In the genomic region with DNA sequence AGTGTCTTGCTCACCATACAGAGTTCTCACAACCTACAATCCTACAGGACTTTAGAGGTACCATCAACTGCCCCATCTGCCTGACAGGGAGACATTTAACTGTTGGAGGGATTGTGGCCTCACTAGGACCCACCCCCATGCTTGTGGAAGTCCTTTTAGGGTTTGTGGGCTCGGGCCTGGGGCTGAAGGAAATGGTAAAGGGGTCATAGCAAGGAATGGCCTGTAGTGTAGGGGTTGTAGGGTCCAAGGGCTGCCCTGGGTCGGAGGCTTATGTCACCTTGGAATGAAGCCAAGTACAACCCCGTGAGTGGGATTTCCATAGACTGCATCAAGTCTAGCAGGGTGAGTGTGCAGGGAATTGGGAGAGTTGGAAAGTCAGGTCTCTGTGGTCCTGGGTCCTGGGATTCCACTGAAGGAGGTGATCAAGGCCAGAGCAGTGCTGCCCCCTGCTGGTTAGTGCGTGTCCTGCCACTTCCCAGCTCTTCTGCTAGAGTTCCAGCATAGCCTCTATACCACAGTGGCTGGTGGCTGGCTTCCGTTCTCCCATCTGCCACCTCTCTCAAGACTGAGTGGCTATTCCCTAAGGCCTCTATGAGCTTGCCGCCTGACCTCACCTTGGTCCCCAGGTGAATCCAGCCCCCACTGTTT, we compare ENCODE assay signal across 9 mouse cellular contexts. TPM values are rescaled to one million over a fixed set of nuclear protein-coding genes. Genes with fewer than 3 reads are reported as not detected.
DNase-seq lines count a peak whose midpoint lies in the region; ATAC-seq and TF ChIP-seq lines count a peak whose summit lies in the region.
"Had no signal": no experiment of that assay in that cellular context is flagged by ENCODE, and none has a peak within 500 bp of the region (broad histone marks: within the 10 kb centered on the region; RNA-seq: fewer than 3 reads in every experiment).

No protein-coding gene starts in this region.

- peak; percentile 95 for TF ChIP-seq CTCF in intestine, postnatal 0 days (IDR thresholded peaks at IDR 0.05; ENCODE audit: low read depth)
- peak; percentile 93 for TF ChIP-seq CTCF in liver, embryonic 14.5 days (IDR thresholded peaks at IDR 0.05; ENCODE audit: low read depth)

- no peak overlapping the region for H3K9ac ChIP-seq in midbrain, embryonic 14.5 days (replicated peaks; ENCODE audit: low read length)
- H3K9ac ChIP-seq in midbrain, embryonic 16.5 days (ENCODE audit: low read depth, low read length): no peak overlapping the region
- H3K9ac ChIP-seq in intestine, postnatal 0 days (ENCODE audit: low read depth, low read length): no peak overlapping the region
- no peak overlapping the region for H3K9ac ChIP-seq in liver, embryonic 14.5 days (replicated peaks)
- H3K9ac ChIP-seq in hindbrain, embryonic 16.5 days (ENCODE audit: low read depth, low read length): no peak overlapping the region
- H3K9ac ChIP-seq: heart, embryonic 15.5 days had no signal

- H3K9me3 ChIP-seq in midbrain, embryonic 14.5 days (ENCODE audit: control insufficient read depth, low read length): no peaks in the 10 kb centered on the region
- no peaks in the 10 kb centered on the region for H3K9me3 ChIP-seq in midbrain, embryonic 16.5 days (replicated peaks; ENCODE audit: control insufficient read depth, low read length, poor library complexity, severe bottlenecking)
- no peaks in the 10 kb centered on the region for H3K9me3 ChIP-seq in intestine, postnatal 0 days (ENCODE audit: control insufficient read depth)
- no peaks in the 10 kb centered on the region for H3K9me3 ChIP-seq in liver, embryonic 14.5 days (ENCODE audit: control insufficient read depth, low read length)
- no peaks in the 10 kb centered on the region for H3K9me3 ChIP-seq in hindbrain, embryonic 16.5 days (ENCODE audit: control insufficient read depth, low read length)
- H3K9me3 ChIP-seq: heart, embryonic 15.5 days had no signal

- no peak overlapping the region for H3K4me3 ChIP-seq in midbrain, embryonic 14.5 days (replicated peaks; ENCODE audit: low read depth, low read length)
- H3K4me3 ChIP-seq in midbrain, embryonic 16.5 days (ENCODE audit: low read depth, low read length): no peak overlapping the region
- no peak overlapping the region for H3K4me3 ChIP-seq in intestine, postnatal 0 days (ENCODE audit: low read depth, low read length)
- H3K4me3 ChIP-seq in liver, embryonic 14.5 days (ENCODE audit: insufficient read depth in 1 of 2, low read depth in 2 of 2, low read length in 2 of 2): no peak overlapping the region
- H3K4me3 ChIP-seq in hindbrain, embryonic 16.5 days (ENCODE audit: low read length): no peak overlapping the region
- H3K4me3 ChIP-seq: heart, embryonic 15.5 days had no signal

- TF ChIP-seq EP300 in liver, embryonic 14.5 days (IDR thresholded peaks at IDR 0.05; ENCODE audit: low read depth): no peak

- no peak overlapping the region for H3K27ac ChIP-seq in midbrain, embryonic 14.5 days (replicated peaks; ENCODE audit: low read depth, low read length)
- H3K27ac ChIP-seq in midbrain, embryonic 16.5 days (ENCODE audit: low read length): no peak overlapping the region
- H3K27ac ChIP-seq in intestine, postnatal 0 days (ENCODE audit: low read depth, low read length): no peak overlapping the region
- H3K27ac ChIP-seq in liver, embryonic 14.5 days: no peak overlapping the region
- H3K27ac ChIP-seq in hindbrain, embryonic 16.5 days (ENCODE audit: low read depth, low read length): no peak overlapping the region
- H3K27ac ChIP-seq: heart, embryonic 15.5 days had no signal

- H3K27me3 ChIP-seq in midbrain, embryonic 14.5 days (ENCODE audit: control insufficient read depth, insufficient read depth, low read length): no peaks in the 10 kb centered on the region
- no peaks in the 10 kb centered on the region for H3K27me3 ChIP-seq in midbrain, embryonic 16.5 days (ENCODE audit: control insufficient read depth, insufficient read depth, low read depth, low read length)
- H3K27me3 ChIP-seq in intestine, postnatal 0 days (replicated peaks; ENCODE audit: control insufficient read depth, insufficient read depth, low read length): no peaks in the 10 kb centered on the region
- H3K27me3 ChIP-seq in liver, embryonic 14.5 days (ENCODE audit: control insufficient read depth, insufficient read depth, low read length): no peaks in the 10 kb centered on the region
- no peaks in the 10 kb centered on the region for H3K27me3 ChIP-seq in hindbrain, embryonic 16.5 days (replicated peaks; ENCODE audit: control insufficient read depth, insufficient read depth, low read length)
- H3K27me3 ChIP-seq: heart, embryonic 15.5 days had no signal

- H3K4me1 ChIP-seq in midbrain, embryonic 14.5 days (ENCODE audit: control insufficient read depth, insufficient read depth, low read length): no peaks in the 10 kb centered on the region
- no peaks in the 10 kb centered on the region for H3K4me1 ChIP-seq in midbrain, embryonic 16.5 days (ENCODE audit: control insufficient read depth, insufficient read depth, low read length)
- 0 out of 2 replicates have a peak, but pooled peaks cover 5% of the 10 kb centered on the region for H3K4me1 ChIP-seq in intestine, postnatal 0 days (replicated peaks; ENCODE audit: control insufficient read depth, insufficient read depth, low read length)
- no peaks in the 10 kb centered on the region for H3K4me1 ChIP-seq in liver, embryonic 14.5 days (replicated peaks; ENCODE audit: control insufficient read depth in 2 of 2, insufficient read depth in 2 of 2, low read length in 1 of 2)
- H3K4me1 ChIP-seq in hindbrain, embryonic 16.5 days (ENCODE audit: control insufficient read depth, insufficient read depth, low read depth, low read length): no peaks in the 10 kb centered on the region; the same call in 1 of the 2 replicates

- ATAC-seq in midbrain, embryonic 14.5 days (ENCODE audit: low FRiP score, low TSS enrichment): no peak
- ATAC-seq in midbrain, embryonic 16.5 days: no peak
- ATAC-seq in intestine, postnatal 0 days: no peak
- ATAC-seq in liver, embryonic 14.5 days (ENCODE audit: insufficient read depth): 0 out of 2 replicates have a peak, but pooled peaks have one; percentile 33
- ATAC-seq in hindbrain, embryonic 16.5 days: no peak

- 53% methylated on average over 6 of the region's 6 CpGs for WGBS in midbrain, embryonic 14.5 days
- 56% methylated on average over 6 of the region's 6 CpGs for WGBS in midbrain, embryonic 16.5 days
- WGBS in intestine, postnatal 0 days: 44% methylated on average over 6 of the region's 6 CpGs
- WGBS in liver, embryonic 14.5 days (ENCODE audit: insufficient replicate concordance): 40% methylated on average over 6 of the region's 6 CpGs
- WGBS in hindbrain, embryonic 16.5 days: 57% methylated on average over 5 of the region's 6 CpGs

- peak; percentile 58 for DNase-seq in midbrain, embryonic 14.5 days
- peak; percentile 51 to 69 for DNase-seq in adrenal gland, adult 18-20 months (ENCODE audit: low spot score in 2 of 2)
- peak; percentile 89 for DNase-seq in embryo, embryonic 10.5 days (ENCODE audit: low spot score)
- no peak for DNase-seq in liver, embryonic 14.5 days (ENCODE audit: low read depth in 3 of 3, low spot score in 3 of 3)
- DNase-seq in spleen, adult 12 weeks (ENCODE audit: low spot score): peak; percentile 37

- no peaks in the 10 kb centered on the region for H3K36me3 ChIP-seq in midbrain, embryonic 14.5 days (ENCODE audit: control insufficient read depth, insufficient read depth, low read length)
- H3K36me3 ChIP-seq in midbrain, embryonic 16.5 days (ENCODE audit: control insufficient read depth, insufficient read depth, low read length): peaks cover 15% of the 10 kb centered on the region
- peaks cover 67% of the 10 kb centered on the region for H3K36me3 ChIP-seq in intestine, postnatal 0 days (ENCODE audit: control insufficient read depth, insufficient read depth)
- H3K36me3 ChIP-seq in liver, embryonic 14.5 days (replicated peaks; ENCODE audit: control insufficient read depth, insufficient read depth, low read depth): no peaks in the 10 kb centered on the region
- peaks cover 4% of the 10 kb centered on the region; the same call in 1 of the 2 replicates for H3K36me3 ChIP-seq in hindbrain, embryonic 16.5 days (ENCODE audit: control insufficient read depth, insufficient read depth, low read length)

- no peak overlapping the region for H3K4me2 ChIP-seq in midbrain, embryonic 14.5 days (ENCODE audit: low read length)
- H3K4me2 ChIP-seq in midbrain, embryonic 16.5 days (ENCODE audit: low read length): no peak overlapping the region
- H3K4me2 ChIP-seq in intestine, postnatal 0 days (replicated peaks; ENCODE audit: low read depth): no peak overlapping the region
- no peak overlapping the region for H3K4me2 ChIP-seq in liver, embryonic 14.5 days (ENCODE audit: low read depth)
- H3K4me2 ChIP-seq in hindbrain, embryonic 16.5 days (ENCODE audit: low read length): no peak overlapping the region
- H3K4me2 ChIP-seq: heart, embryonic 15.5 days had no signal

RNA-seq across cellular contexts. Expression of gene Arhgap8, which starts 19.6 kb away (rescaled TPM):
- polyA plus RNA-seq in midbrain, embryonic 14.5 days (2014; fragmentation: Nextera tagmentation; extraction: Ambion mirVana): 0.46 TPM in 1 of 2 replicates, not detected in the other
- 0.35 and 0.39 TPM in 2 replicates for polyA plus RNA-seq in midbrain, embryonic 16.5 days (2015; fragmentation: Nextera tagmentation; extraction: Ambion mirVana)
- total RNA-seq in adrenal gland, adult 18-20 months (2021): 1 to 10 TPM in 1 of 2 experiments, under 1 TPM in 1; 0.53 to 1.3 TPM
- polyA plus RNA-seq in intestine, postnatal 0 days (2015; fragmentation: Nextera tagmentation; extraction: Ambion mirVana): 10.6 and 11.2 TPM in 2 replicates
- 0.29 and 0.36 TPM in 2 replicates for polyA plus RNA-seq in liver, embryonic 14.5 days (2012; rRNA removed)
- 0.22 and 0.32 TPM in 2 replicates for polyA plus RNA-seq in liver, embryonic 14.5 days (2014; fragmentation: Nextera tagmentation; extraction: Ambion mirVana)
- polyA plus RNA-seq in hindbrain, embryonic 16.5 days (2015; fragmentation: Nextera tagmentation; extraction: Ambion mirVana): 0.61 and 0.96 TPM in 2 replicates

RNA-seq across cellular contexts. Expression of gene Prr5, which starts 30.9 kb away (rescaled TPM):
- 19.5 and 19.9 TPM in 2 replicates for polyA plus RNA-seq in midbrain, embryonic 14.5 days (2014; fragmentation: Nextera tagmentation; extraction: Ambion mirVana)
- 28.1 and 30.8 TPM in 2 replicates for polyA plus RNA-seq in midbrain, embryonic 16.5 days (2015; fragmentation: Nextera tagmentation; extraction: Ambion mirVana)
- total RNA-seq in adrenal gland, adult 18-20 months (2021): 10 to 100 TPM in 1 of 2 experiments, 1 to 10 TPM in 1; 5.5 to 11.0 TPM
- polyA plus RNA-seq in intestine, postnatal 0 days (2015; fragmentation: Nextera tagmentation; extraction: Ambion mirVana): 68.5 and 83.0 TPM in 2 replicates
- polyA plus RNA-seq in liver, embryonic 14.5 days (2012; rRNA removed): 5.2 and 6.6 TPM in 2 replicates
- polyA plus RNA-seq in liver, embryonic 14.5 days (2014; fragmentation: Nextera tagmentation; extraction: Ambion mirVana): 3.0 and 3.7 TPM in 2 replicates
- 30.5 and 33.2 TPM in 2 replicates for polyA plus RNA-seq in hindbrain, embryonic 16.5 days (2015; fragmentation: Nextera tagmentation; extraction: Ambion mirVana)

Comparison
In these comparisons a context has a peak if more than half of its experiments do, and no peak if none do; other contexts are left out.
1. DNase-seq: peak in midbrain, embryonic 14.5 days (single experiment), adrenal gland, adult 18-20 months (2 of 2), embryo, embryonic 10.5 days (single experiment) and spleen, adult 12 weeks (single experiment); none in liver, embryonic 14.5 days (0 of 3).